Mouse (Mus musculus): Measurements from ENCODE around the gene Klhl3.

DNA sequence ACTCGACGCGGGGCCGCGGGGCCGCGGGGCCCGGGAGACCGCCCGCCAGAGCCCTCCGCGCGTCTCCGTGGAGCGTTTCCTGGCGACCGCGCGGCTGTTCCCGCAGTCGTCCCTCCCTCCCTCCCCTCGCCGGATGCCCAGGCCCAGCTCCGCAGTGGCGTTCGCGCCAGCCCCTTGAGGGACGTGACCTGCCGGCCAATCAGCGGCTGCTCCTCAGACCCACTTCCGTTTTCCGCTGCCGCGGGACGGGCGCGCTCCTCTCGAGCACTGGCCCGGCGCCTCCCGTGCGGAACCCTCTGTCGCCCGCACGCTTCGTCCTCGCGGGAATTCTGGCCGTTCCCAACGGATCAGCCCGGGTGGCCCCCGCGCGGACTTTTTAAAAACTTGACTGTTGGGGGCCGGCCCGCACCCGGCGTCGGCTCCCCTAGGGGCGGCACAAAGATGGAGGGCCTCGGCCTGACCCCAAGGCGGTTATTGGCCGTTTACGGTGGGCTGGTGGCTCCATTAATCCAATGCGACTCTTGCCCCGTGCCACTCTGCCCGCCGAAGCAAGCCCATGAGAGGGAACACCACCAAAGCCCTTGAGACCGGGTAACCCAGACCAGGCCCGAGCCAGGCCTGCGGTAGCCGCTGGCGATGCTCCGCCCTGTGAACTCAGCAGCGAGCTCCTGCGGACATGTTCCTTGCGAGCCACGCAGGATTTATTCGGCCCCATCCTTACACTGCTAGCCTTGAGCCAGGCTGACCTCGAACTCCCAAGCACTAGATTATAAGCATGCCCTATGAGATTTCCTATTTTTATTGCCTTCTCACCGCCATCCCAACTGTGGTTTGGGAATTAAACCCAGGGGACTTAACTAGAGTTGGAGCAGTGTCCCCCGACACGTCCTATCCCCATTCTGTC lies 15.6 kb upstream of the Klhl3 start:
- no peak for TF ChIP-seq EP300 (IDR thresholded peaks at IDR 0.05; ENCODE audit: insufficient read depth, low read depth, low read length)
- TF ChIP-seq CTCF (IDR thresholded peaks at IDR 0.05; ENCODE audit: low read depth, low read length), result no peak

All from ES-Bruce4 (cell line).